Mouse (Mus musculus): Measurements from ENCODE around the gene Gria2. TPM values are rescaled to one million over a fixed set of nuclear protein-coding genes. Genes with fewer than 3 reads are reported as not detected.

Gria2 gene
- polyA plus RNA-seq, 1 experiment from 2014 or later = 275 TPM

DNA sequence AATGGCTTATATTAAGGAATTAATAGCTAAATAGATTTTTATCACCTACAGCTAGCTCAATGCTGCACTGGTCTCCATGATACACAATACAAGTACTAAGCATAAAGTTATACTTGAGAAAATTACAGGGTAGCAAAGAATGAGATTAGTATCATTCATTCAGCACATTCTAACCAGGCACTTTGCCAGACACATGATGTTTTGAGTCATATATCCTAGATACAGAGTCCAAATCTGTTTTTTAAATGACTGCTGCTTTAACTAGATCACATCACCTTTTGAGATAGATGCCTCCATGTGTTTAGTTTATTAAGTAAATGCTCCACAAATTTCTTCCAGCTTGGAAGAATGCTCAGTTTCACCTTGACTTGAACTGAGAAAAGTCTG, 21.5 kb downstream of the Gria2 start:
- H3K4me2 ChIP-seq (ENCODE audit: low read length) = no peak overlapping the region
- no peak overlapping the region for H3K9ac ChIP-seq (replicated peaks; ENCODE audit: low read depth, low read length)

DNA sequence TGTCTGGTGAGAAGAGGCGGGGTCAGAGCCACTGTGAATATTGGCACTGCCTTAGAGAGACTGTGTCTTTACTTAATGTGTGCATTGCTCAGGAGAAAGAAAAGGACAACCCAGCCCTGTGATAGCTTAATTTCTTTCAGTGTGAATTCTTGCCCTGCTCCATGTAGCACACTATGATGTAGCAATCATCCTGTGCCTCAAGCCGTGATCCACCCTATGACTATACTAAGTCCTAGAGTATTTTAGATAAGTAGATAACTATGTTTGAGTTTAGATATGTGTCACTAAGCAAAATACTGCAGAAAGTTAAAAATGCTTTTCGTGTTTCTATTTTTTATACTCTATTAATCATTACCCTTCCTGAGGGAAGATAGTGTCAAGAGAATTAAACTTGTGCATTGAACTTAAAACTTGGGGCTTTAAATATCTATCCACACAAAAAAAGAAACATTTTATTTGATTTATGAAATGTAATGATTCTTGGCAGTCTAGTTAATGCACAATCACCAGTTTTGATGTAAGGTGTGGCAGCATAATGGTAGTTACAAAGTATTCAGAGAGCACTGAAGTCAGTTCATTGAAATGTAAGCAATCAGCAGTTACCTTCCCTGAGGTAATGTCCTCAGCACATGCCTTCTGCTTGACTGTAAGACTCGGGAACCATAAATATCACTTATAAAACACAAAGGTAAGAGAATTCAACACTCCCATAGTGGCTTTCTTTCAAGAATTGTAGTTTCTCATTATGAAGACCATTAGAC, 22.1 kb downstream of the Gria2 start:
- Histone ChIP-seq H3K27ac (ENCODE audit: low read length) (no peak overlapping the region), H3K9ac (replicated peaks; ENCODE audit: low read depth, low read length) (no peak overlapping the region), H3K4me3 (replicated peaks; ENCODE audit: low read length) (no peak overlapping the region), H3K27me3 (replicated peaks; ENCODE audit: control insufficient read depth, insufficient read depth, low read length) (no peaks in the 10 kb centered on the region), H3K36me3 (ENCODE audit: control insufficient read depth, insufficient read depth) (no peaks in the 10 kb centered on the region), H3K4me1 (replicated peaks; ENCODE audit: control insufficient read depth, insufficient read depth, low read length) (peaks cover 5% of the 10 kb centered on the region; the same call in 1 of the 2 replicates), H3K4me2 (ENCODE audit: low read length) (no peak overlapping the region), H3K9me3 (ENCODE audit: control insufficient read depth, low read length) (no peaks in the 10 kb centered on the region)
- 85% methylated on average over 4 of the region's 4 CpGs for WGBS
- no peak for ATAC-seq

More for the DNA sequence above, 21.5 kb downstream of the Gria2 start:
- peaks cover 5% of the 10 kb centered on the region; the same call in 1 of the 2 replicates for H3K4me1 ChIP-seq (replicated peaks; ENCODE audit: control insufficient read depth, insufficient read depth, low read length)
- H3K4me3 ChIP-seq (replicated peaks; ENCODE audit: low read length) = no peak overlapping the region
- H3K36me3 ChIP-seq (ENCODE audit: control insufficient read depth, insufficient read depth) = no peaks in the 10 kb centered on the region
- no peaks in the 10 kb centered on the region for H3K27me3 ChIP-seq (replicated peaks; ENCODE audit: control insufficient read depth, insufficient read depth, low read length)
- no peak overlapping the region for H3K27ac ChIP-seq (ENCODE audit: low read length)
- H3K9me3 ChIP-seq (ENCODE audit: control insufficient read depth, low read length) = no peaks in the 10 kb centered on the region
- ATAC-seq = no peak

DNA sequence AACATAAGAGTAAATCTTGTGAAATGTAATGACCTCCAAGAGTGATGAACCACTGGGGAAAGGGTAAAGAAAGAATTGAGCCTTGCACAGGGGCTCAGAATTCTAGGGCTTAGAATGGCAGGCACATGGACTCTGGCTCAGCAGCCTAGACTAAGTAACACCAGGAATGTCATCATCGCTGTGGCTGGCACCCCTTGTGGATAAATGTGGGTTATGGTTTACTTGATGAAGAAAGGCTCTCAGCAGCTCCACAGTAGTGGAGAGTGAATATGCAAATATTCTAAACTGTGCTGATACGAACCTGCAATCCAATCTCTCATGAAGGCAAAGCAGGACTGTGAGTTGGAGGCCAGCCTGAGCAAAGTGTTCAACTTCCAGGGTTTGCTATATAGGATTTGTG, 26.0 kb downstream of the Gria2 start:
- Histone ChIP-seq H3K4me3 (replicated peaks; ENCODE audit: low read length) (no peak overlapping the region), H3K27ac (ENCODE audit: low read length) (no peak overlapping the region), H3K9me3 (ENCODE audit: control insufficient read depth, low read length) (no peaks in the 10 kb centered on the region), H3K36me3 (ENCODE audit: control insufficient read depth, insufficient read depth) (no peaks in the 10 kb centered on the region), H3K4me1 (replicated peaks; ENCODE audit: control insufficient read depth, insufficient read depth, low read length) (peaks cover 9% of the 10 kb centered on the region), H3K9ac (replicated peaks; ENCODE audit: low read depth, low read length) (no peak overlapping the region), H3K4me2 (ENCODE audit: low read length) (no peak overlapping the region), H3K27me3 (replicated peaks; ENCODE audit: control insufficient read depth, insufficient read depth, low read length) (no peaks in the 10 kb centered on the region)
- no peak for ATAC-seq
- WGBS = 72% methylated on average over 2 of the region's 2 CpGs

DNA sequence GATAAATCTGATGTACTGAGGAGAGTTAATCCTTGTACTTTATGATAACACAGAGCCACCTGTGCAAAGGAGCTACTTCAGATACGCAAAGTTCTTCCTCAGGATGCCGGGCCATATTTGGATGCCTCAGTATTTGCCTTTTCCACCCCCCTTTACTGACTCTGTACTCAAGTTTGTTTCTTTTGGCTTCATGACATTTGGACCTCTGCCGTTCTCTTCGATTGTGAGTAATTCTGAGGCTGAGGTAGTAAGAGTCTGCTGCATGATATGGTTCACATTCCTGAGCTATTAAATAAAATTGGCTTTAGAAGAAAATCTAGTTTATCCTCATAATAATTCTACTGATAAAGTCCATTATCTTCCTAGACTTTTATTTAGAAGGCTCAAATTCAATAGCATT, 26.7 kb downstream of the Gria2 start:
- H3K4me3 ChIP-seq (replicated peaks; ENCODE audit: low read length) = no peak overlapping the region
- H3K27ac ChIP-seq (ENCODE audit: low read length) = no peak overlapping the region
- no peak overlapping the region for H3K4me2 ChIP-seq (ENCODE audit: low read length)
- H3K9me3 ChIP-seq (ENCODE audit: control insufficient read depth, low read length) = no peaks in the 10 kb centered on the region
- H3K27me3 ChIP-seq (replicated peaks; ENCODE audit: control insufficient read depth, insufficient read depth, low read length) = no peaks in the 10 kb centered on the region
- 91% methylated on average over 4 of the region's 4 CpGs for whole genome bisulfite sequencing
- no peak for ATAC-seq
- H3K36me3 ChIP-seq (ENCODE audit: control insufficient read depth, insufficient read depth) = no peaks in the 10 kb centered on the region
- peaks cover 9% of the 10 kb centered on the region for H3K4me1 ChIP-seq (replicated peaks; ENCODE audit: control insufficient read depth, insufficient read depth, low read length)
- H3K9ac ChIP-seq (replicated peaks; ENCODE audit: low read depth, low read length) = no peak overlapping the region

DNA sequence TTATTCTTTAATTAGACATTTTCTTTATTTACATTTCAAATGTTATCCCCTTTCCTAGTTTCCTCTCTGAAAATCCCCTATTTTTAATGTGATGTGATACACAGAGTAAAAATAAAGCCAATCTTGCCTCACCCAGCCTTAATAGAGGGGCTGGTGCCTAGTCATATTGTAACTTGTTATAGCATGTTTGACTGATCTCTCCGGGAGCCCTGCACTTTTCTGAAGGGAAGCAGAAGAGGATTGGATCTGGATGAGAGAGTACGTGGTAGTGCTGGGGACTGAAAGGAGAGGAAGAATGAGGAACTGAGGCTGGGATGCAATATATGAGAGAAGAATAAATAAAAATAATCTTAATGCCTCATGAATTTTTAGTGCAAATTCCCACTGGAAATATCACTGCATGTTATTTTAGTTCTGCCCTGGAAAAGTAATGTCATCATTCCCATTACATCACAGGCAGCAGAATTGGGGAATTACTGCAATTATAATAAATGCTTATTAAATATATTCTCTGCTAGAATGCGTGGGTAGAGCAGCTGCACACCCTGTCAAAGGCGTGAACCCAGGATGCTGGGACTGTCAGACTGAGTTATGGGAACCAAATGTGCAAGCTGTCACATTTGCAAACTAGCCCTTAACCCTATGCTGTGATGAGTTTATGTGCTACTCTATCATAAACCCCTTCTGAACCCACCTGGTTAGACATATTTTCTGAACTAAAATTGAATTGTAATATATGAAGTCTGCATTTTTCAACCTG, 28.4 kb downstream of the Gria2 start:
- H3K9me3 ChIP-seq (ENCODE audit: control insufficient read depth, low read length) = no peaks in the 10 kb centered on the region
- no peak overlapping the region for H3K4me3 ChIP-seq (replicated peaks; ENCODE audit: low read length)
- H3K4me1 ChIP-seq (replicated peaks; ENCODE audit: control insufficient read depth, insufficient read depth, low read length) = peaks cover 12% of the 10 kb centered on the region
- peak; percentile 95 for ATAC-seq
- H3K36me3 ChIP-seq (ENCODE audit: control insufficient read depth, insufficient read depth) = no peaks in the 10 kb centered on the region
- no peaks in the 10 kb centered on the region for H3K27me3 ChIP-seq (replicated peaks; ENCODE audit: control insufficient read depth, insufficient read depth, low read length)
- WGBS = 48% methylated on average over 4 of the region's 4 CpGs
- H3K27ac ChIP-seq (ENCODE audit: low read length) = peak overlapping the region; percentile 64
- no peak overlapping the region for H3K9ac ChIP-seq (replicated peaks; ENCODE audit: low read depth, low read length)
- H3K4me2 ChIP-seq (ENCODE audit: low read length) = no peak overlapping the region

DNA sequence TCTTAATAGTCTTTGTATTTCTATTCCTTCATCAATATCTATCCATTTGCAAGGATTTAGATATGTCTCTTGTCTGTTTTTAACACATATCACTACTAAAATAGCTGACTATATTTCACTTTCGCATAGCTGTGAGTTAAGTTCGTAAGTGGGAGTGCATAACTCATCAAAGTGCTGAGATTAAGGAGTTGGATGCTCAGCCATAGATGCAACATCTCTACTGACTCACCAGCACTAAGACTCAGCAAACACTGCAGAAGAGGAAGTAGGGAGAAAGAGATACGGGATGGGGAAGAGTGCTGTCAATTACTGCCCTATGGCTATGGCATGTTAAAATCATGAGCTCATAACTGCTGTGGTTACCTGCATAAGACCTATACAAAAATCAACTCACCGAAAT, 29.4 kb downstream of the Gria2 start:
- ATAC-seq = no peak
- H3K9ac ChIP-seq (replicated peaks; ENCODE audit: low read depth, low read length) = no peak overlapping the region
- no peaks in the 10 kb centered on the region for H3K36me3 ChIP-seq (ENCODE audit: control insufficient read depth, insufficient read depth)
- H3K27me3 ChIP-seq (replicated peaks; ENCODE audit: control insufficient read depth, insufficient read depth, low read length) = no peaks in the 10 kb centered on the region
- peaks cover 12% of the 10 kb centered on the region for H3K4me1 ChIP-seq (replicated peaks; ENCODE audit: control insufficient read depth, insufficient read depth, low read length)
- 87% methylated on average over 4 of the region's 4 CpGs for WGBS
- no peak overlapping the region for H3K4me3 ChIP-seq (replicated peaks; ENCODE audit: low read length)
- no peak overlapping the region for H3K4me2 ChIP-seq (ENCODE audit: low read length)
- H3K9me3 ChIP-seq (ENCODE audit: control insufficient read depth, low read length) = no peaks in the 10 kb centered on the region
- H3K27ac ChIP-seq (ENCODE audit: low read length) = no peak overlapping the region

DNA sequence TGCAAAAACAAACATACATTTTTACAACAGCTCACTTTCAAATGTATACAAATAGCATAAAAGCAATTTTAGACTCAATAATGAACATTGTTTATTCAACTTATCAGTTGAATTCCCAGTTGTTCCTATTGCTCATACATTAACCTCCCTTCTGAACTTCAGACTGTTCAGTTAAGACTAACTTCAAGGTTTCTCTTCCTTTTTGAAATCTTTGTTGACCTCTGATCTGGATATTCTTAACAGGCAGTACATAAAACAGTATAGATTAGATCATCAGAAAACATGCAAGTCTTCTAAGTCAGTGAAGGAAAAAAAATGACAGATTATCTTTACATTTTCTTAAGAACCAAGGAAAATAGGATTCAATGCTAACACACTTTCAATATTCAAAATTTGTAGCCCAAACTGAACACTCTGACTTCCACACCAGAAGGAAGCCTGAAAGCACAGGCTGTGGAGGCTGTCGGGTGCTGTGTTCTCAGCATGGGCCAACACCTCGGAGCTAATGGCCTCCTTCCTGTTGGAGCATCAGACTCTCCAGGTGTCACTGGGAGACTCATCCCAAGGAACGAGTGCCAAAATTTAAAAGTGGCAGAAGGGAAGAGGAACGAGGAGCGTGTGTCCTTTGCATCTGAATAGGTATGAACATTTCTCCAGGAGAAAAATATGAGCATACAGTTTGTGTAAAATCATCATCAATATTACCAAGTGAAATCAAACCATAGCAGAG, 33.0 kb downstream of the Gria2 start:
- 70% methylated on average over 5 of the region's 5 CpGs for WGBS

DNA sequence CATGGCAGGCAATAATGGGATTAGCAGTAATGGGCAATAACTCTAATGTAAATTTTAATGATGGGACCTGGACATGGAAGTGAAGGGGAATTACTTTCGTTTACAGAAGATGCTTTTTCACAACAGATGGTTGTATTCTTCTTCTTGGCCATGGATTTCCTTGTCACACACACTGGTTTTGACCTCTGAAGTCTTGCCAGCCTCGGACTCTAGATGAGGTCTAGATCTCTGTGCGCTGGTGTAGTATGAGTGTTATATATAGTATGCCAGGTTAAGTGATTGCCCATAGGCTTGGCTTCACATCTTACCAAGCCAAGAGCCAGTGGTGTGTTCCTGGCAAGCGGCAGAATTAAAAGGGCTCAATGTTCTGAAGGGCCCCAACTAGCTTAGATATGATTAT, 43.7 kb downstream of the Gria2 start:
- Histone ChIP-seq H3K36me3 (ENCODE audit: control insufficient read depth, insufficient read depth) (no peaks in the 10 kb centered on the region), H3K4me2 (ENCODE audit: low read length) (no peak overlapping the region), H3K4me1 (replicated peaks; ENCODE audit: control insufficient read depth, insufficient read depth, low read length) (no peaks in the 10 kb centered on the region), H3K4me3 (replicated peaks; ENCODE audit: low read length) (no peak overlapping the region), H3K27me3 (replicated peaks; ENCODE audit: control insufficient read depth, insufficient read depth, low read length) (no peaks in the 10 kb centered on the region), H3K9ac (replicated peaks; ENCODE audit: low read depth, low read length) (no peak overlapping the region), H3K9me3 (ENCODE audit: control insufficient read depth, low read length) (no peaks in the 10 kb centered on the region), H3K27ac (ENCODE audit: low read length) (no peak overlapping the region)
- ATAC-seq = no peak
- WGBS = 86% methylated on average over 4 of the region's 4 CpGs

More for the DNA sequence above, 33.0 kb downstream of the Gria2 start:
- peaks cover 7% of the 10 kb centered on the region for H3K4me1 ChIP-seq (replicated peaks; ENCODE audit: control insufficient read depth, insufficient read depth, low read length)
- no peak overlapping the region for H3K4me3 ChIP-seq (replicated peaks; ENCODE audit: low read length)
- no peak overlapping the region for H3K4me2 ChIP-seq (ENCODE audit: low read length)
- no peaks in the 10 kb centered on the region for H3K36me3 ChIP-seq (ENCODE audit: control insufficient read depth, insufficient read depth)
- H3K27me3 ChIP-seq (replicated peaks; ENCODE audit: control insufficient read depth, insufficient read depth, low read length) = no peaks in the 10 kb centered on the region
- no peak overlapping the region for H3K9ac ChIP-seq (replicated peaks; ENCODE audit: low read depth, low read length)
- H3K9me3 ChIP-seq (ENCODE audit: control insufficient read depth, low read length) = no peaks in the 10 kb centered on the region
- no peak overlapping the region for H3K27ac ChIP-seq (ENCODE audit: low read length)
- ATAC-seq = no peak

DNA sequence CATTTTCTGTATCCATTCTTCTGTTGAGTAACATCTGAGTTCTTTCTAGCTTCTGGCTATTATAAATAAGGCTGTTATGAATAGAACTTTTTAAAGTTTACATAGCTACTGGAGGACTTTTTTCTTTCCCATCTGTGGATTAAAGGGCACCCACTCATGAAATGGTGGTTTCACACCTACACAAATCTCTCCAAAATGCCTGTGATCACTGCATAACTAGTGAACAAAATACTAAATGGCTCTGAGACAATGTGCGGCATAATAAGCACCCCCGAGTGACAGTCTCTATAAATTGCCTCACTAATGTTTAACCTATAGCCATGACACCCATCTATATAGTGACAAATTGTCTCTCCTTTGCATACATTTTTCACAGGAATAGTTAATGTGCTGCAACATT, 44.3 kb downstream of the Gria2 start:
- H3K4me1 ChIP-seq (replicated peaks; ENCODE audit: control insufficient read depth, insufficient read depth, low read length) = no peaks in the 10 kb centered on the region
- H3K36me3 ChIP-seq (ENCODE audit: control insufficient read depth, insufficient read depth) = no peaks in the 10 kb centered on the region
- H3K27ac ChIP-seq (ENCODE audit: low read length) = no peak overlapping the region
- no peak overlapping the region for H3K4me3 ChIP-seq (replicated peaks; ENCODE audit: low read length)
- no peaks in the 10 kb centered on the region for H3K9me3 ChIP-seq (ENCODE audit: control insufficient read depth, low read length)
- WGBS = 93% methylated on average over 2 of the region's 2 CpGs
- no peak overlapping the region for H3K9ac ChIP-seq (replicated peaks; ENCODE audit: low read depth, low read length)
- H3K27me3 ChIP-seq (replicated peaks; ENCODE audit: control insufficient read depth, insufficient read depth, low read length) = no peaks in the 10 kb centered on the region
- ATAC-seq = no peak
- no peak overlapping the region for H3K4me2 ChIP-seq (ENCODE audit: low read length)

Data from forebrain, embryonic 16.5 days (tissue).